Mouse (Mus musculus) megakaryocyte, embryonic 14.5 days (primary cell): ENCODE measurements at regions not wholly inside any gene's neighbourhood (a gene's known extent, or its start where the extent isn't known, plus 50 kb on each side); places are given as distances from the start of the nearest gene placed in this dataset.

Experiments
- FLI1 ChIP-seq: IDR thresholded peaks from 2 replicates; pipeline ENCODE4 v1.6.1; 2012; ENCODE audit warnings: low read length, inconsistent platforms, mixed read lengths
- GATA1 ChIP-seq: IDR thresholded peaks from 3 replicates; pipeline ENCODE4 v1.6.1; 2012; ENCODE audit warnings: mixed read lengths, low read length, inconsistent platforms, borderline replicate concordance

- TF ChIP-seq GATA1 (no peak), FLI1 (no peak)
Measured at GRCm38 (mm10) chr2:56457594-56457993, 666.2 kb downstream of the Nr4a2 start.
